Mouse (Mus musculus) hindbrain, embryonic 15.5 days (tissue): ENCODE data around the gene Srp14. TPM values are rescaled to one million over a fixed set of nuclear protein-coding genes. Genes with fewer than 3 reads are reported as not detected.

ENCODE experiments used
- ATAC-seq: fragments of 200-750 bp; cut with Nextera tagmentation; 2 replicates; pipeline ENCODE4 v1.8.0; 2017; ENCODE audit warnings: low read depth, moderate number of reproducible peaks, moderate TSS enrichment; ENCODE audit not compliant: low FRiP score
- H3K27ac ChIP-seq: fragments of 300-500 bp; sonication (generic); replicated peaks from 2 replicates; pipeline ENCODE4 v1.5.1; 2015; ENCODE audit warnings: mild to moderate bottlenecking, inconsistent platforms
- H3K27me3 ChIP-seq: fragments of 300-500 bp; sonication (generic); 2 replicates; pipeline ENCODE4 v1.6.1; 2015; ENCODE audit warnings: control low read depth, inconsistent platforms
- H3K36me3 ChIP-seq: fragments of 300-500 bp; sonication (generic); 2 replicates; pipeline ENCODE4 v1.6.1; 2015; ENCODE audit warnings: control low read depth, inconsistent platforms
- H3K4me1 ChIP-seq: fragments of 300-500 bp; sonication (generic); replicated peaks from 2 replicates; pipeline ENCODE4 v1.6.1; 2015; ENCODE audit warnings: control low read depth, inconsistent platforms
- H3K4me2 ChIP-seq: fragments of 300-500 bp; sonication (generic); 2 replicates; pipeline ENCODE4 v1.6.1; 2015; ENCODE audit warnings: moderate library complexity, mild to moderate bottlenecking, inconsistent platforms
- H3K4me3 ChIP-seq: fragments of 300-500 bp; sonication (generic); 2 replicates; pipeline ENCODE4 v1.5.1; 2015; ENCODE audit warnings: mild to moderate bottlenecking, inconsistent platforms
- H3K9ac ChIP-seq: fragments of 300-500 bp; sonication (generic); 2 replicates; pipeline ENCODE4 v1.6.1; 2015; ENCODE audit warnings: inconsistent platforms
- H3K9me3 ChIP-seq: fragments of 300-500 bp; sonication (generic); 2 replicates; pipeline ENCODE4 v1.6.1; 2016; ENCODE audit warnings: control low read depth, inconsistent platforms
- WGBS: fragments of 180-500 bp; shearing (Covaris S2); methylation state at CpG from one replicate; pipeline ENCODE4 v1.1.7; 2015; 5-methylcytosine and 5-hydroxymethylcytosine counted together
- polyA plus RNA-seq: library from polyadenylated mRNA; unstranded; fragments of >200 nt; fragmentation: Nextera tagmentation; extraction: Ambion mirVana; gene quantifications from 2 replicates; pipeline ENCODE4 v1.2.1, GENCODE M21; 2015

Gene Srp14
- polyA plus RNA-seq, 1 experiment from 2014 or later, result 314 TPM

DNA sequence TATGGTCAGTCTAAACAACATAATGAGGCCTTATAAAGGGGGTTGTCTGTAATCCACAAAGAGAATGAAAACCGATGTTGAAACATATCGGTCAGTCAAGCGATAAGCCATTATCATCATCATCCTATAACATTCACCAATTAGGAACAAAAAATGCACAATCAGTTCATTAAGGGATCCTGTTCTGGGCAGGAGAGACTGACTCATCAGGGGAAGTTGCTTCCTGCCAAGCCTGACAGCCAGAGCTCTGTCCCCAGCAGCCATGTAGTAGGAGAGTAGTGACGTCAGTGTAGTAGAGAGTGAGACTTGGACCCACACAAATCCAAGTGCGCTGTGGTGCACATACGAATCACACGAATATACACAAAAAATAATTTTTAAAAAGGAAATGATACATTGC is 27.6 kb upstream of the Srp14 start:
- Histone ChIP-seq H3K9ac (no peak overlapping the region), H3K27ac (no peak overlapping the region), H3K27me3 (0 out of 2 replicates have a peak, but pooled peaks cover 2% of the 10 kb centered on the region), H3K4me2 (no peak overlapping the region), H3K9me3 (no peaks in the 10 kb centered on the region), H3K4me1 (peaks cover 13% of the 10 kb centered on the region), H3K36me3 (no peaks in the 10 kb centered on the region), H3K4me3 (no peak overlapping the region)
- no peak for ATAC-seq
- 88% methylated on average over 7 of the region's 7 CpGs for WGBS

DNA sequence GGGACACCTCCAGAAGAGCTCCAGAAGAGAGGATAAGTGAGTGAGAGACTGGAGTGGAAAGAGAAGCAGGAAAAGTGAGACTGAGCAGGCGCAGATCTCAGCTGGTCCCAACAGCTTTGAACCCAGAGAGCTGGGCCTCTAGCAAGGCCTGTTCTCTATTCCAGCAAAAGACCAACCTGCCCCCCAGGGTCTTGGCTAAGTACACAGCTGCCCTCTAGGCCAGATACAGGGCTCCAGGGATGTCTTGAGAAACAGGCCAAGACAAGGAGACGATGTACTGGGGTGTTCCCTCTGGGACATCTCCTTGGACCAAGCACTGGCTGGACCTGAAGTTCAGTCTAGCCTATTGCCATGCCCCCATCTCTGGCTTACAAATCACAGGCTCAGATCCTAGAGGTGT is 20.7 kb upstream of the Srp14 start:
- H3K27ac ChIP-seq, result no peak overlapping the region
- H3K27me3 ChIP-seq, result no peaks in the 10 kb centered on the region
- H3K9ac ChIP-seq, result no peak overlapping the region
- no peaks in the 10 kb centered on the region for H3K36me3 ChIP-seq
- ATAC-seq, result no peak
- WGBS, result 87% methylated on average over 2 of the region's 2 CpGs
- H3K4me2 ChIP-seq, result no peak overlapping the region
- no peak overlapping the region for H3K4me3 ChIP-seq
- no peaks in the 10 kb centered on the region for H3K9me3 ChIP-seq
- H3K4me1 ChIP-seq, result peaks cover 6% of the 10 kb centered on the region; the same call in 1 of the 2 replicates

DNA sequence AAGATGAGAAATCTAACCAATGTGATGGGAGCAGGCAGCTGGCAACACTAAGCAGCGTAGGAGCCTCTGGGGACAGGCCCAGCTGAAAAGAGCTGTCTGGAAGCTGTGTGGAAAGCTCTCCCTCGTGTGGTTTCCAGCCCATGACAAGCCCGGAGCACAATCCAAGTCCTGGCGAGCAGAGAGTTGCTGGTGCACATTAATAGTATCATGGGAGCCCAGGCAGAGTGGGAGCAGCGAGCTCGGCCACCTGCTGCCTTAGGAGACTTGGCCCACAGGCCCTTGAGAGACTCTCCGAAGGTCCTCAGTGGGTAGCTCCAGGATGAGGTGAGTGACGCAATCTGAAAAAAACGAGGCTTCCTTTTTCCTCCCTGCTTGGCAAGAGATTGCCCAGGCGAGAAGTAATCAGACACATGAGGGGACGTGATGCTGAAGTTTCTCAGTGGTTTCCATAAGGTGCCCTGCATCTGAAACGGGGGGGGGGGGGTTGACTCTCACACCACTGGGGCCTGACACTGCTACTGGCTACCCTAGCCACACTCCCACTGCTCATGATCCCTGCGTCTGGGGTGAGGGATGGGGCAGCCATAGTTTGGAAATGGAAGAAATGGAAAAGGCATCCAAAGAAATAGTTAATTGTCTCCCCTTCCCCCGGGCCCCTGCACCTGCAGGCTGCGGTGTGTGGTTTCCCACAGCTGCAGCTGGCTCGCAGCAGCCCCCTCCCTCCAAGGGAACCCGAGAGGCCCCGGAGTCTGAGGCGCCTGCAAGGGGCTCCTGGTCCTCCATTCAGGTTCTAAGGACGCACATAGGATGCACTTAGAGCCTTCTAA is 19.8 kb upstream of the Srp14 start:
- WGBS, result 37% methylated on average over 20 of the region's 20 CpGs
- H3K9ac ChIP-seq, result no peak overlapping the region

DNA sequence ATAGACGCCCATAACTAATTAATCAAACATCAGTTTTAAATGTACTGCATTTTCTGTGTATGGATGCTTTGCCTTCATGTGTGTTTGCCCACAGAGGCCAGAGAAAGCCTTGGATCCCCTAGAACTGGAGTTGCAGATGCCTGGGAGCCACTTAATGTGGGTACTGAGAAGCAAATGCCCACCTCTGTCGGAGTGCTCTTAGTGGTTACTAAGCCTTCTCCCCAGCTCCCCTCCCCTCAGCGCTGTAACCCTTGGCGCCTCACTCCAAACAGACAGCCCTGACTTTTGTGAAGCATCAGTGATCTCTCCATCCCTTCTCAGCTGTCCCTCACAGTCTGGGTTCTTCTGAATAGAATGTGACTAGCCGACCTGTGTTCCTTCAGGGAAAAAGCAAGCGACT is 19.0 kb upstream of the Srp14 start:
- ATAC-seq, result no peak
- 74% methylated on average over 6 of the region's 6 CpGs for WGBS

More for the DNA sequence above, 19.8 kb upstream of the Srp14 start:
- no peak overlapping the region for H3K27ac ChIP-seq
- no peaks in the 10 kb centered on the region for H3K27me3 ChIP-seq
- no peak overlapping the region for H3K4me2 ChIP-seq
- ATAC-seq, result no peak
- no peak overlapping the region for H3K4me3 ChIP-seq
- H3K9me3 ChIP-seq, result no peaks in the 10 kb centered on the region
- H3K4me1 ChIP-seq, result peaks cover 6% of the 10 kb centered on the region; the same call in 1 of the 2 replicates
- no peaks in the 10 kb centered on the region for H3K36me3 ChIP-seq

DNA sequence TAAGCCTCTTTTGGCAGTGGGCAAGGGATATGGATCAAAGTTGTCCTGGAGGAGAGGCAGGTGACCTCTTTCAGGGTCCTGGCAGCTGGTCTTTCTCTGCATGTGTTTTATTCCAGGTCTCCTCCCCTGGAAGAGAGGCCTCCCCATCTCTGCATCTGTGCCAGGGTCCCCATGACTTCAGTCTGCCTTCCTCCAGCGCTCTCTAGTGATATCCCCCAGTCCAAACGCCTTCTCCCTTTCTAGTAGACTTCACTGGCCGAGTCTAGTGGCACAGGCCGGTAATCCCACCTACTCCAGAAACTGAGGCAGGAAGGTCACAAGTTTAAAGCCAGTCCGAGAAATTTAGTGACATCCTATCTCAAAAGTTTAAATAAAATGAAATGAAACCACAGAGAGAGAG is 18.4 kb upstream of the Srp14 start:
- H3K4me1 ChIP-seq, result peaks cover 6% of the 10 kb centered on the region; the same call in 1 of the 2 replicates
- ATAC-seq, result no peak
- no peak overlapping the region for H3K9ac ChIP-seq
- 86% methylated on average over 5 of the region's 5 CpGs for WGBS
- H3K4me2 ChIP-seq, result no peak overlapping the region
- H3K4me3 ChIP-seq, result no peak overlapping the region
- H3K9me3 ChIP-seq, result no peaks in the 10 kb centered on the region
- H3K36me3 ChIP-seq, result no peaks in the 10 kb centered on the region
- H3K27ac ChIP-seq, result no peak overlapping the region
- no peaks in the 10 kb centered on the region for H3K27me3 ChIP-seq

More for the DNA sequence above, 19.0 kb upstream of the Srp14 start:
- Histone ChIP-seq H3K36me3 (no peaks in the 10 kb centered on the region), H3K9ac (no peak overlapping the region), H3K4me2 (no peak overlapping the region), H3K9me3 (no peaks in the 10 kb centered on the region), H3K4me1 (peaks cover 6% of the 10 kb centered on the region; the same call in 1 of the 2 replicates), H3K27ac (no peak overlapping the region), H3K4me3 (no peak overlapping the region), H3K27me3 (no peaks in the 10 kb centered on the region)

DNA sequence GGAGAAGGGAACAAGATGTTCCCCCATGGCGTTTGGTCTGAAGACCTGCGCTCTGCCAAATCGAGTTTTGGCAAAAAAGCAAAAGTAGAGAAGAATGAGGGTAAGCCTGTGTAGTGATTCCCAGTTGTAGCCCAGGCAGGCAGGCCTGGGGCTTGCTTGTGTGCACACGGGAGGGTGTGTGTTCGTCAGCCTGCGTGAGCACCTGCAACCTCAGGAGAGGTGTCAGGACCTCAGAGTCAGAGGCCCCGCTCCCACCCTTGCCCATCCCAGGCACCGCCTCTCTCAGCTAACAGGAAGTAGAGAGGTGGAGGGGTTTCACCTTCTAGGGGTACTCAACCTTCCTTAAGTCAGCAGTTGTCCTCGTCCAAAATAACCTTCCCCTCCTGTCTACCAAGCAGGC is 15.5 kb upstream of the Srp14 start:
- 71% methylated on average over 9 of the region's 9 CpGs for WGBS
- Histone ChIP-seq H3K27ac (no peak overlapping the region), H3K9ac (no peak overlapping the region), H3K4me1 (peaks cover 6% of the 10 kb centered on the region; the same call in 1 of the 2 replicates), H3K4me3 (no peak overlapping the region), H3K4me2 (no peak overlapping the region), H3K9me3 (no peaks in the 10 kb centered on the region), H3K27me3 (no peaks in the 10 kb centered on the region), H3K36me3 (no peaks in the 10 kb centered on the region)
- no peak for ATAC-seq

DNA sequence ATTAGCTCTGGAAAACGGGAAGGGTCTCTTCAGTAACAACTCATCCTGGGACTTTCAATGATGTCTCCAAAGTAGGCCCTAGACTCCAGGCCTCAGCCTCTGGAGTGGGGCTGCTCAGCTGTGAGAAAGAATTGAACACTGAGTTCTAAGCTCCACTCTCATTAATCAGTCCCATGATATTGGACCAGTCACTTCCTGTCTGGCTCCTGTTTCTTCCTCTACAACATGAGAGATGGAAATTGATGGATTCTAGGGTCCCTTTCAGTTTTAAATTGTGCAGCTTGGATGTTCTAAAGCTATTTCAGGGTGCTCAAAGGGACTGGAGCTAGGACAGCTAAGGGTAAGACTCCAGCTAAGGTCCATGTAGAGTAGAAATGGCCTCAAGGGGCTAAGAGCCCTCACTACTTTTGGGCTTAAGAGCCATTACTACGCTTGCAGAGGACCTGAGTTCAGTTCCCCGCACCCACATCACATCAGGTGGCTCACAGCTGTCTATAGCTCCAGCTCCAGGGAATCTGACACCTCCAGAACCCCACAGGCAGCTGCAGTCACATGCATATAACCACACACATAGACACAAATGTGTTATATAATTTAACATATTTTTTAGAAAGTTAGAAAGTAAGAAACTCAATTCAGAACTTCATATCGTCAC is 12.4 kb upstream of the Srp14 start:
- Histone ChIP-seq H3K27me3 (no peaks in the 10 kb centered on the region), H3K4me1 (no peaks in the 10 kb centered on the region), H3K9me3 (no peaks in the 10 kb centered on the region), H3K4me2 (no peak overlapping the region), H3K4me3 (no peak overlapping the region), H3K27ac (no peak overlapping the region), H3K9ac (no peak overlapping the region), H3K36me3 (no peaks in the 10 kb centered on the region)
- WGBS, result 83% methylated on average over 4 of the region's 4 CpGs
- ATAC-seq, result no peak

DNA sequence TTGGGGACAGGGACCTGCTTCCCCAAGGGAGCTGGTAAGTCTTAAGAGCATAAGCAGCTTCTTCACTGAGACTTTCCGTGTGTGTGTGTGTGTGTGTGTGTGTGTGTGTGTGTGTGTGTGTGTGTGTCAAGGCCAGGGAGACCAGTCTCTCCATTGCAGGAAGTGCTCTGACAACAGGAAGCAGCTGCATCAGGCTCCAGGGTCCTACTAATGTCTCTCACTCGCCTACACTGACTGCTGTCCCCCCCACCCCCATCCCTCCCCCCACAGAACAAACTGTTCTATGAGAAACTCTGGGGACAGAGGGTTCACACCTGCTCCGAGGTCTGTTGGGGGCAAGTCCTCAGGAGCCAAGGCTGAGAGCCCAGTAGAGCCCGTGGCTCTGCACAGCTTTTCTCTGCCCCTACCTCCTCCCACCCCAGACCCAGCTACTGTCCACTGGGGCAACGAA is 11.8 kb upstream of the Srp14 start:
- 59% methylated on average over 5 of the region's 5 CpGs for WGBS
- Histone ChIP-seq H3K27me3 (no peaks in the 10 kb centered on the region), H3K36me3 (no peaks in the 10 kb centered on the region), H3K4me3 (no peak overlapping the region), H3K9ac (no peak overlapping the region), H3K4me1 (no peaks in the 10 kb centered on the region), H3K27ac (no peak overlapping the region), H3K4me2 (no peak overlapping the region), H3K9me3 (no peaks in the 10 kb centered on the region)
- 0 out of 2 replicates have a peak, but pooled peaks have one; percentile 29 for ATAC-seq

DNA sequence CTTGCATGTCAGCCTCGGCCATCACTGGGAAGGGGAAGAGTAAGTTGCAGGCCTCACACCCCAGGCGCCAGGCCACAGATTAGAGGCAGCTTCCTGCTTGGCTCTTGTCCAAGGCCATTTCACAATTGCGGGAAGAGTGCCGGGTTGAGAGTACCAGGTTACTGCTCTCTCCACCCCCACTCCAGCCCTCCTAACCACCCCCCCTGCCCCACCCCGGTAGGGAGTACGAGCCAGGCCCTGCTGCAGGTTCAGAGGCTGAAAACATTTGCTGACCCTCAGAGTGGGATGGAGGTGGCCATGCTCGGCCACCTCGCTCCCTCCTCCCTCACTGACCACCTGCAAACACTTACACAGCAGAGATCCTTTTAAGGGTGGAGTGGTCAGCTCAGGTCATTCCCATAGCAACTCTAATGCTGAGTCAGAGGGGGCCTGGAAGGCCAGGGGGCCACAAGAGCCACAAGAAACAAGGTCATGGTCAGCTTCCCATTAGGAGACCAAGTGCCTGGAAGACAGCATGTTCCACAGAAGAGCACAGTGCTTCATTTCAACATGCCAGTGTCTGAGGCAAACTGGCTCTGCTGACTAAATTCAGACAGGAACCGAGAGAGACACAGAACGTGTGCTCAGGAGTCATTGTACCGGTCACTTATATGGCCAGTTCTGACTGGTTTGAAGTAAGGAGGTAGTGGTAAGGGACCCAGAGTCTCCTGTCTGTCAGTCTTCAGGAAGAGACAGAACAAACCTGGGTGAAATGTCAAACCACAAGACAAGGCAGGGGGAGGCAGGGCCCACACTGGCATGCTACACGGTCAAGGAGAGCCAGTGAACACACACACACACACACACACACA is 11.0 kb upstream of the Srp14 start:
- no peaks in the 10 kb centered on the region for H3K9me3 ChIP-seq
- WGBS, result 54% methylated on average over 12 of the region's 12 CpGs
- no peak overlapping the region for H3K9ac ChIP-seq
- no peaks in the 10 kb centered on the region for H3K4me1 ChIP-seq
- H3K4me3 ChIP-seq, result no peak overlapping the region
- H3K27ac ChIP-seq, result no peak overlapping the region
- ATAC-seq, result no peak
- no peak overlapping the region for H3K4me2 ChIP-seq
- no peaks in the 10 kb centered on the region for H3K36me3 ChIP-seq
- H3K27me3 ChIP-seq, result no peaks in the 10 kb centered on the region

DNA sequence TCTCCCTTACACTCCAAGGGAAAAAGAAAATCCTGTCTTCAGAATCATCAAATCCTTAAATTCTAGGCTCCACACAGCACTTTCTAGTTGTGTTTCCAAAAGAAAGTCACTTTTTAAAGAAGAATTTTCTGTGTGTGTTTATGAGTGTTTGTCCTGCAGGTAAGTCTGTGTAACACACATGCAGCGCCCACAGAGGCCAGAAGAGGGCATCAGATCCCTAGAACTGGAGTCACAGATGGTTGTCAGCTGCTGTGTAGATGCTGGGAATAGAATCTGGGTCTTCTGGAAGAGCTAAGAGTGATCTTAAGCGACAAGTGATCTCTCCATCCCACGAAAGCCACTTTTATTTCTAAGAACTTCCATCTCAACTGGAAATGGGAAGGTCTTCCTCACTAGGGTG is 8.3 kb upstream of the Srp14 start:
- Histone ChIP-seq H3K4me1 (no peaks in the 10 kb centered on the region), H3K9ac (no peak overlapping the region), H3K9me3 (no peaks in the 10 kb centered on the region), H3K36me3 (no peaks in the 10 kb centered on the region), H3K4me2 (no peak overlapping the region), H3K4me3 (no peak overlapping the region), H3K27ac (no peak overlapping the region), H3K27me3 (no peaks in the 10 kb centered on the region)
- ATAC-seq, result no peak
- WGBS, result 70% methylated on average over 3 of the region's 3 CpGs

DNA sequence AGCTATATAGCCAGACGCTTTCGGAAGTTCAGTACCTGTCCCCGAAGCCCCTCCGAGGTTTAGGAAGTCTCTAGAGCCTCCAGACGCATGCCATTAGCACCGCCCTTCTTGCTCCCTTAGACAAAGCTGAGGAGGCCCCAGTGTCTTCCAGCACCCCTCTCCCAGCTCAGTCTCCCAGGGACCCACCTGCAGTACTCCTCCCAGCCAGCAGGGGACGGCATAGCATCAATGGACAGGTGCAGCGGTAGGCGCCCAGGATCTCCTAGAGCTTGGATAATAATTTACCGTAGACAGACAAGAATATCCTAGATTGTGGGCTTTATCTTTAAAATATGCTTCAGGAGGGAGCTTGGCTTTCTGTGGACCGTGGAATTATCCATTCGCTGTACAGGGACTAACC is 7.4 kb upstream of the Srp14 start:
- no peak for ATAC-seq
- Histone ChIP-seq H3K36me3 (no peaks in the 10 kb centered on the region), H3K4me1 (no peaks in the 10 kb centered on the region), H3K27me3 (no peaks in the 10 kb centered on the region), H3K27ac (no peak overlapping the region), H3K4me3 (no peak overlapping the region), H3K9ac (no peak overlapping the region), H3K9me3 (no peaks in the 10 kb centered on the region), H3K4me2 (no peak overlapping the region; the same call in 1 of the 2 replicates)
- WGBS, result 17% methylated on average over 12 of the region's 12 CpGs

DNA sequence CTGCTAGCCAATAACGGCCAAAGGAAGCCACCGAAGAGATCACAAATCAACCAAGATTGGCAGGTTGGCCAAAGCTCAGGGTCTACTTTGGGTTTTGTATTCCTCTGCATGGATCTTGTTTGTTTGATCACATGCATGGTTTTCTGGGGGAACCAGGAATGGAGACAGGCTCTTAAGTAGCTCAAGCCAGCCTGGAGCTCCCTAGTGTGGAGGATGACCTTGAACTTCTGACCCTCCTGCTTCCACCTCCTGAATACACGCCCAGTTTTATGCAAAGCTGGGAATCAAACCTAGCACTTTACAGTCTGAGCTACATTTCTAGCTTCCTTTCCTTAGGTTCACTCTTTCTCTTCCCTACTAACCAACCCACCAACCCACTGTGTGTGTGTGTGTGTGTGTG is 5.9 kb upstream of the Srp14 start:
- ATAC-seq, result no peak
- no peaks in the 10 kb centered on the region for H3K4me1 ChIP-seq
- no peaks in the 10 kb centered on the region for H3K9me3 ChIP-seq
- H3K27me3 ChIP-seq, result no peaks in the 10 kb centered on the region
- no peak overlapping the region for H3K27ac ChIP-seq
- H3K36me3 ChIP-seq, result no peaks in the 10 kb centered on the region
- no peak overlapping the region for H3K4me2 ChIP-seq
- no peak overlapping the region for H3K9ac ChIP-seq
- 83% methylated on average over 3 of the region's 3 CpGs for WGBS
- H3K4me3 ChIP-seq, result no peak overlapping the region
